Mouse (Mus musculus) midbrain, embryonic 16.5 days (tissue): ENCODE measurements at regions not wholly inside any gene's neighbourhood (a gene's known extent, or its start where the extent isn't known, plus 50 kb on each side); places are given as distances from the start of the nearest gene placed in this dataset.

Experiments used
- ATAC-seq: fragments of 200-750 bp; cut with Nextera tagmentation; 2 replicates; pipeline ENCODE4 v1.8.0; 2017; ENCODE audit warnings: moderate TSS enrichment
- H3K27ac ChIP-seq: fragments of 300-500 bp; sonication (generic); 2 replicates; pipeline ENCODE4 v1.5.1; 2014; ENCODE audit warnings: mild to moderate bottlenecking, low read length, mixed read lengths
- H3K27me3 ChIP-seq: fragments of 300-500 bp; sonication (generic); 2 replicates; pipeline ENCODE4 v1.6.1; 2014; ENCODE audit warnings: low read depth, low read length, mixed read lengths; ENCODE audit not compliant: control insufficient read depth, insufficient read depth
- H3K36me3 ChIP-seq: fragments of 300-500 bp; sonication (generic); 2 replicates; pipeline ENCODE4 v1.6.1; 2014; ENCODE audit warnings: mild to moderate bottlenecking, low read length, moderate library complexity, mixed read lengths; ENCODE audit not compliant: control insufficient read depth, insufficient read depth
- H3K4me1 ChIP-seq: fragments of 300-500 bp; sonication (generic); 2 replicates; pipeline ENCODE4 v1.6.1; 2014; ENCODE audit warnings: mild to moderate bottlenecking, low read length, mixed read lengths; ENCODE audit not compliant: control insufficient read depth, insufficient read depth
- H3K4me2 ChIP-seq: fragments of 300-500 bp; sonication (generic); 2 replicates; pipeline ENCODE4 v1.6.1; 2014; ENCODE audit warnings: mild to moderate bottlenecking, low read length, mixed read lengths
- H3K4me3 ChIP-seq: fragments of 300-500 bp; sonication (generic); 2 replicates; pipeline ENCODE4 v1.5.1; 2014; ENCODE audit warnings: low read depth, mild to moderate bottlenecking, low read length, moderate library complexity, mixed read lengths
- H3K9ac ChIP-seq: fragments of 300-500 bp; sonication (generic); 2 replicates; pipeline ENCODE4 v1.6.1; 2014; ENCODE audit warnings: low read depth, low read length, mixed read lengths
- H3K9me3 ChIP-seq: fragments of 300-500 bp; sonication (generic); replicated peaks from 2 replicates; pipeline ENCODE4 v1.6.1; 2014; ENCODE audit warnings: mild to moderate bottlenecking, low read length, mixed read lengths; ENCODE audit not compliant: control insufficient read depth, poor library complexity, severe bottlenecking
- WGBS: fragments of 180-500 bp; shearing (Covaris S2); extraction: QIAGEN DNeasy Blood & Tissue Kit; methylation state at CpG from one replicate; pipeline ENCODE4 v1.1.7; 2014; 5-methylcytosine and 5-hydroxymethylcytosine counted together

DNA sequence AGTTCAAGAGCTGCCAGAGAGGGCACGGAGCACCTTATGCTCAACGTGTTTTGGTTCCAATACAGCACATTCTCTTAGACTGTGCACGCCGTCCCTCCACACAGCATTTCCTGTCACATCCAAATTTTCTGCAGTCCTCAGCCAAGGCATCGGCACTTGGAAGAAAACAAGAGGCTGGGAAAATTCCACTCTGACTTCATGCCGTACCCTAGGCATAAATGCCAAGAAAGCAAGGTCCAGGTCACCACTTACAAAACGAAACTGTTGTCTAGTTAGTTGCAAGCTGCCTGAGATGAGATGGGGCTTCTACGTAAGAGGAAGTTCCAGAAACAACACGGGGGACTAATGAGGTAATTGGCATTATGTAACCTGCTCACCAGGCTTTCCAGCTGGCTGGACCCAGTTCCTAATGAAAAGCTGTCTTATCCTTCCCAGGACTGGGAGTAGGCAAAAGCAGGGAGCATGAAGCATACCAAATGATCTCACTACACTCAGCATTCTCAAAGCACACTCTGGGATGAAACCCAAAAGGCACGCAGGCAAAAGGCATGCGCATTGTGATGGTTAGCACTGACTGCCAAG is 427.8 kb upstream of the Kif2a start:
- no peak overlapping the region for H3K9ac ChIP-seq
- no peak overlapping the region for H3K27ac ChIP-seq
- peak; percentile 67 for ATAC-seq
- H3K9me3 ChIP-seq = no peaks in the 10 kb centered on the region
- H3K27me3 ChIP-seq = no peaks in the 10 kb centered on the region
- H3K4me1 ChIP-seq = no peaks in the 10 kb centered on the region
- H3K36me3 ChIP-seq = no peaks in the 10 kb centered on the region
- no peak overlapping the region for H3K4me3 ChIP-seq
- no peak overlapping the region for H3K4me2 ChIP-seq
- 68% methylated on average over 11 of the region's 11 CpGs for WGBS

DNA sequence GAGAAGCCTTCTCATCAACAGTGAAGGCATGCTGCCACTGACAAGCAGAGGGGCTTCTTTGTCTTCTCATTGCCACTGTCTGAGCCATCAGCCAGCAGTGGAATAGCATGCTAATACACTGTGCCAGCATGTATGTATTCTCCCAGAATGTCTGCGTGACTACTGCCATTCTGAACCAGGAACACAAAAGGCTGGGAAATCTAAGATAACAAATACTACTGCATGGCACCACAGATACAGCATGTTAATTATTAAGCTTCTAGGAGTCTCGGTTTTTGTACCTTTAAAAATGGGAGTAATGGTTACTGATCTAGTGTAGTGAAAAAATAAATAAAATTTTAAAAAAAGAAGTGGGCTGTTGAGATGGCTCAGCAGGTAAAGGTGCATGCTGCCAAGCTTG is 425.9 kb upstream of the Kif2a start:
- H3K4me3 ChIP-seq = no peak overlapping the region
- no peak overlapping the region for H3K4me2 ChIP-seq
- H3K27me3 ChIP-seq = no peaks in the 10 kb centered on the region
- no peaks in the 10 kb centered on the region for H3K36me3 ChIP-seq
- no peaks in the 10 kb centered on the region for H3K4me1 ChIP-seq
- H3K9me3 ChIP-seq = no peaks in the 10 kb centered on the region
- WGBS = 72% methylated on average over 2 of the region's 2 CpGs
- no peak for ATAC-seq
- no peak overlapping the region for H3K27ac ChIP-seq
- H3K9ac ChIP-seq = no peak overlapping the region

DNA sequence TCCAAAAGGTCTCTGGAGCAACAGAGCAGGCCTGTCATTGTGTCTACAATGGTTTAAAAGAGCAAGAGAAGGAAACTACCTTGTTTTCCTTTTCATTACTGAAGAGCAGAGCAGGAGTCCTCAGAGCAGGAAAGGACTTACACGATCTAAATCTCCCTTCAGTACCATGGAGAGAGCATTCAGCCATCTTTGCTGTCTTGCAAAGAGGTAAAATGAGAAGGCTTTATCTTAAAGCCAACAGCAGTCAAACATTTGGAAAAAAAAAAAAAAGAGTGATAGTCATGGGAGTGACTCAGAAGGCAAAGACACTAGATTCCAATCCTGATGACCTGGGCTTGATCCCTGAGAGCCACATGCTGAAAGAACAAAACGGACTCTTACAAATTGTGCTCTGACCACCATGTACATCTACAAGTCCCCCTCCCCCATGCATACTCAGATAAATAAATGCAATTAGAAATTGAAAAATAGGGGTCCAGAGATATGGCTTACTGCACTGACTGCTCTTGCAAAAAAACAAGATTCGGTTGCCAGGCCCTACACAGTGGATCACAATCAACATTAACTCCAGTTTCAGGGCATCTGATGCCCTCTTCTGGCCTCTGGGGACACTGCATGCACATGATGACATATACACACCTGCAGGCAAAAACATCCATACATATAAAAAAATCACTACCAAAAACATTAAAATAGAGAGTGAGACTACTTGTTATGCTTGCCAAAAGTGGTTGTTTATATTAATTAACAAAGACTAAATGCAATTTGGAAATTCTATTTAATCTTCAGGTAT is 397.6 kb upstream of the Kif2a start:
- 78% methylated on average over 3 of the region's 3 CpGs for WGBS
- no peak overlapping the region for H3K9ac ChIP-seq
- no peak overlapping the region for H3K27ac ChIP-seq
- H3K27me3 ChIP-seq = no peaks in the 10 kb centered on the region
- no peaks in the 10 kb centered on the region for H3K4me1 ChIP-seq
- H3K4me2 ChIP-seq = no peak overlapping the region
- no peak overlapping the region for H3K4me3 ChIP-seq
- H3K9me3 ChIP-seq = no peaks in the 10 kb centered on the region; the same call in 1 of the 2 replicates
- no peaks in the 10 kb centered on the region for H3K36me3 ChIP-seq
- ATAC-seq = no peak

DNA sequence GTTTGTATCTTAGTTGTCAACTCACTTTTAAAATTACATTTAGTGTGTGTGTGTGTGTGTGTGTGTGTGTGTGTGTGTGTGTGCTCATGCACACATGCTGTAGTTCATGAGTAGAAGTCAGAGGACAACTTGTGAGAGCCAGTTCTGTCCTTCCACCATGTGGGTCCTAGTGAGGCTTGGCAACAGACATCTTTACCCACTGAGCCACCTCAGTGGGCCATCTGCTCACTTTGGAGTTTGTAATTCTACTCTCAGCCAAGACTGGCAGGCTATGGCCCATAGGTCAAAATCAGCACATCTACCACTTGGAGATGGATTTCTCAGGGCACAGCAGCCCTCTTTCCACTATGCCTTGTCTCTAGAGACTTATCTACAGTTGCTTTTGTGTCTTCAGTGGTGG is 388.3 kb upstream of the Kif2a start:
- no peak overlapping the region for H3K4me2 ChIP-seq
- H3K27me3 ChIP-seq = no peaks in the 10 kb centered on the region
- H3K9ac ChIP-seq = no peak overlapping the region
- H3K36me3 ChIP-seq = no peaks in the 10 kb centered on the region
- no peak overlapping the region for H3K4me3 ChIP-seq
- H3K4me1 ChIP-seq = peaks cover 7% of the 10 kb centered on the region
- no peaks in the 10 kb centered on the region for H3K9me3 ChIP-seq
- no peak for ATAC-seq
- H3K27ac ChIP-seq = no peak overlapping the region

DNA sequence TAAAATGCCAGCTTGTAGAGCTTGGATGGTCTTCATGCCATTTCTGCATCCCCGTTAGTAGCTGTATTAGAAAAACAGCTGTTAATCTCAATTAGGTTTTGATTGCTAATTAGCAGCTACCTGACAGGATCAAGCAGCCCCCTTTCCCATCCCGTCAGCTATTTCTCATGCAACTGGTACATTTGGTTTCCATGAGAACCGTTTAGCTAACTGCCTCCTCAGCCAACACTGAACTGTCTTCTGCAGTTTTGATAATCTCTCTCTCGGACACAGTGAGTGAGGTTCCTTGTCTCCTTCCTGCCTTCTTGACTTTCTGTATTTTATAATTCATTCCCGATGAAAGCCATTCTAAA is 385.7 kb upstream of the Kif2a start:
- no peak overlapping the region for H3K9ac ChIP-seq
- 0 out of 2 replicates have a peak overlapping the region, but pooled peaks have one; percentile 4 for H3K4me2 ChIP-seq
- WGBS = 46% methylated on average over 5 of the region's 5 CpGs
- H3K4me1 ChIP-seq = peaks cover 7% of the 10 kb centered on the region
- H3K9me3 ChIP-seq = no peaks in the 10 kb centered on the region
- no peaks in the 10 kb centered on the region for H3K27me3 ChIP-seq
- peak overlapping the region; percentile 30 for H3K27ac ChIP-seq
- H3K36me3 ChIP-seq = no peaks in the 10 kb centered on the region
- H3K4me3 ChIP-seq = no peak overlapping the region
- ATAC-seq = peak; percentile 81

DNA sequence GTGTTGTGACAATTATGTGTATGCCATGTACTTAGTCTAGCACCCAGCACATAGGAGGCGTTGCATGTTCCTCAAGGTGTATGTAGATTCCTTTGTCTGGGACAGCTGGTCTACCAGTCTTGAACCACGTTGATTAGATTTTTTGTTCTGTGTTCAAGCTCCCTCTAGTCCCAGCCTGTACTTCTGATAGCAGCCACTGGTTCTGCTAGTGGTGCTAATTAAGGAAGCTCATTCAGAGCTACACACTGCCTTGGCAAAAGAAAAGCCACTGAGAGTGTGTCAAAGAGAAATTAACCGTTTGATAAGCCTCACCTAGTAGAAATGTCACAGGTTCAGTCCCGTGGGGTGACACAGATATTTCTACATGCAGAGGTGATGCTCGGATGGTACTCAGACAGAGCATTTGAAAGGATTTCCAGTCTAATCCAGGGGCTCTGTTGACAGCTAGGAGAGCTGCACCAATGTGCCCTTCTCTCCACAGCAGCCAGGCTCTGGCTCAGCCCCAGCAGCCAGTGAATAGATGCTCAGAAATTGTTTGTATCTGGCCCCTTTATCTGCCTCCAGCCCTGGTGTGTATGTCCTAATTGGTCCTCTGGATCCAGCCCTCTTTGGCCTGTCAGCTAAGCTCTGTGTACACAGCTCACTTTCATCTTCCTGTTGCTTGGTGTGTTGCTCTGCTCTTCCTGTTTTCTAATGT is 385.2 kb upstream of the Kif2a start:
- H3K4me3 ChIP-seq = no peak overlapping the region
- H3K4me1 ChIP-seq = peaks cover 7% of the 10 kb centered on the region
- H3K9ac ChIP-seq = no peak overlapping the region
- H3K27ac ChIP-seq = peak overlapping the region; percentile 30
- 55% methylated on average over 5 of the region's 5 CpGs for WGBS
- no peaks in the 10 kb centered on the region for H3K36me3 ChIP-seq
- no peaks in the 10 kb centered on the region for H3K9me3 ChIP-seq
- ATAC-seq = peak; percentile 93
- 0 out of 2 replicates have a peak overlapping the region, but pooled peaks have one; percentile 4 for H3K4me2 ChIP-seq
- H3K27me3 ChIP-seq = no peaks in the 10 kb centered on the region

DNA sequence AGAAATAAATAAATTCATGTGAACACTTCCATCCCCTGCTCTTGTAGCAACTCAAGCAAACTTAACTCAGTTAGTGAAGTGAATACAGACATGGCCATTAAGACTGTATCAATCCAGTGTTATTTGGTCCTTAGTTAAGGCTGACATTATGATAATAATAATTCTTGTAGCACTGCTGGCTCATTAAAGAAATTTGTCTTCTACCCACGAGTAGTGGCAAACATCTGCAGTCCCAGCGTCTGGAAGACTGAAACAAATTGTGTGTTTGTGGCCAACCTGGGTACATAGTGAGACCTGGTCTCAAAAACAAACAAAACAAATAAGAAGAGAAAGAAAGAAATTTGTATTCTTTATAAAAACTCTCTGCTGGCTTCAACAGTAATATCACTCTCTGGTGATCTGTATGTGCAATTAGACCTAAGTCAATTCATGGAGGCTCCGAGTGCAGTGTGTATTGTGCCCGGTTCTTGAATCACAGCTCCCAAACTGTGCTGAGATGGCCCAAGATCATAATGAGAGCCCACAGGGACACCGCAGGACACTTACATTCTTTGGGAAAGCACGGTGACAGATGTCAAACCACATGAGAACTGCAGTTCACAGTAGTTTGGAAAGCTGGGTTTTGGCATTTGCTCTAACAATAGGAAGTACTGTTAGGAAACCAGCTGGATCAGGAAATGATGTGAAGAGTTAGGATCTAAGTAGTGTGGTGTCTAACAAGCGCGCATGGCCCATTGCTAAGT is 376.9 kb upstream of the Kif2a start:
- ATAC-seq = no peak
- no peaks in the 10 kb centered on the region for H3K36me3 ChIP-seq
- 64% methylated on average over 8 of the region's 8 CpGs for WGBS

DNA sequence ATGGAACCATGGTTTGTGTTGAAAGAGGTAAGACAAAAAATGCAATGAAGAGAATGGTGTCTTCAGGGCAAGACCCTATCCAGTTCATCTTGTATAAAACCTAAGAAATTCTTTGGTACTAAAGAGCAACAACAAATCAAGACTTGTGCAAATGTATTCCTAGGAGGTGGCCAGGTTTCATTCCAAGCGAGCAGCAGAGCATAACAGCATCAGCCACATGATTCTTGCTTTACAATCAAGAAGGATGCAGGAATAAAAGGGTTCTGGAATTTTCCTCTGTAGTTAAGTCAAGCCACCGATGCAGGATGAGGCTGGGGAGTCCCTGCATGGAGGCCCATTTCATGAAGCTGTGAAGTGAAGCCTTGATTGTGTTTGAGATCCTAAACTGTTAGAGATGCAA is 374.1 kb upstream of the Kif2a start:
- no peak for ATAC-seq

More for the DNA sequence above, 376.9 kb upstream of the Kif2a start:
- Histone ChIP-seq H3K4me2 (no peak overlapping the region), H3K9me3 (no peaks in the 10 kb centered on the region; the same call in 1 of the 2 replicates), H3K4me3 (no peak overlapping the region), H3K27ac (no peak overlapping the region), H3K27me3 (no peaks in the 10 kb centered on the region), H3K9ac (no peak overlapping the region), H3K4me1 (no peaks in the 10 kb centered on the region)

More for the DNA sequence above, 374.1 kb upstream of the Kif2a start:
- Histone ChIP-seq H3K9me3 (no peaks in the 10 kb centered on the region; the same call in 1 of the 2 replicates), H3K27ac (no peak overlapping the region), H3K4me3 (no peak overlapping the region), H3K4me2 (no peak overlapping the region), H3K36me3 (no peaks in the 10 kb centered on the region), H3K27me3 (no peaks in the 10 kb centered on the region), H3K9ac (no peak overlapping the region), H3K4me1 (no peaks in the 10 kb centered on the region)
- WGBS = 76% methylated on average over 2 of the region's 2 CpGs
